Mouse (Mus musculus) heart, adult 18-20 months (tissue): ENCODE data around the gene Bcl11b. TPM values are rescaled to one million over a fixed set of nuclear protein-coding genes. Genes with fewer than 3 reads are reported as not detected.
A peak's percentile ranks its signal among the peaks of the same experiment; 100 is the strongest.

Experiments
- DNase-seq, 2 experiments: peaks; one replicate each; pipeline ENCODE4 v3.0.0; 2021 to 2022; ENCODE audit warnings: mixed read lengths in 1 of 2
- total RNA-seq, 2 experiments: library from RNA; stranded (reverse); gene quantifications; 2 replicates each; pipeline ENCODE4 v1.2.3; 2021

Bcl11b gene
- total RNA-seq, 2 experiments from 2014 or later = 0.69 to 1.1 TPM

DNA sequence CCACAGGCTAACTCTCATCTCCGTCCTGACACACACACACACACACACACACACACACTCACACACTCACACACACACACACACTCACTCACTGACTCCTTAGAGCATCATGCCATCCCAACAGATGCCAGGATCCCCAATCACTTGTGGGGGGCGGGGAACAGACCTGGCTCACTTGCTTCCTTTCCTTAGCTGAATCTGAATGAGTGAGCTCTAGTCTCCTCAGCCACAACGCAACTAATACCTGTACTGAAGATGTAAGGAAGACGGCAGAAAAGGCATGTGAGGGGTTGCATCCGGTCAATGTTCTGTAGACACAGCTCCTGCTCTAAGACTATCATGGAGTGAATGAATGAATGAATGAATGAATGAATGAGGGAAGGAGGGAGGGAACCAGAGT lies 71.9 kb downstream of the Bcl11b start:
- DNase-seq = no peak

- DNase-seq = peak; percentile 82 to 83
These were observed 72.6 kb downstream of the Bcl11b start for GRCm38 (mm10) chr12:107930611-107931350.

DNA sequence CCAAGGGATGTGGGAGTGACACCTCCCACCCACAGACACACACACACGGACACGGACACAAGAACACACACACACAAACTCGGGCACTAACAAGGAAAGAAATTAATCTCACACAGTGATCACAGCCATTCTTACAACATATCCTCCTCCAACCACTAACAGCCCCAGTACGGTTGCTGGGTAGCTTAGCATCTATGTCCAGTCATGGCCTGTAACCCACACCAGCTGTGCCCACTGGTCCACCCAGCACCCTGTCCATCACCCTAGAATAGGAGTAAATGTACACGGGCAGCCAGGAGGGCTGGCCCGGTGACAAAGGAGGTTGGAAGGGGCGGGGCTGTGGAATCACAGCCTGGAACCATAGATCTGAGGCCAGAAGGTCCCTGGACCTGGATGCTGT lies 74.5 kb downstream of the Bcl11b start:
- DNase-seq = no peak

GRCm38 (mm10) chr12:107928464-107928901 lies 74.9 kb downstream of the Bcl11b start:
- DNase-seq = no peak

DNA sequence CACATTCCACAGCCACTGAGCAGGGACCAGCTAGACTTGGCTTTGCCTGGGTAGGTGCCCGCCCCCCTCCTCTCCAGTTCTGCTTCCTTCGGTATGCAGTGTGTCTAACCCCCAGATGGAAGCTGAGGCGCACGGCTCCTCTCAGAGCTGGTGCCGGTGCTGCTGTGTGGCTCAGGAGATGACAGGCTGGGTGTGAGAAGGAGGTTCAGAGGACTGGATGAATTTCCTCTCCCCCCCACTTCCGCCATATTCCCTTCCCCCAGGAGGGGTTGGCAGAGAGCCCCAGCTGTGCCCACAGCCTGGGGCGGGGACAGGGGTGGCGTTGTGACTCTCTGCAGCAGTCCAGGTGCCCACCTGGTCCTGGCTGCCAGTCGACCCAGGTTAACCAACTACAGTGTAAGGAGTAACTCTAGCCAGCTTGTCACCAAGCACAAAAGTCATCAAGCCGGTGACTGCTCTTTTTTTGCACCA lies 75.4 kb downstream of the Bcl11b start:
- DNase-seq = no peak

- DNase-seq = no peak
These were observed 77.1 kb downstream of the Bcl11b start for GRCm38 (mm10) chr12:107926074-107926855.

DNA sequence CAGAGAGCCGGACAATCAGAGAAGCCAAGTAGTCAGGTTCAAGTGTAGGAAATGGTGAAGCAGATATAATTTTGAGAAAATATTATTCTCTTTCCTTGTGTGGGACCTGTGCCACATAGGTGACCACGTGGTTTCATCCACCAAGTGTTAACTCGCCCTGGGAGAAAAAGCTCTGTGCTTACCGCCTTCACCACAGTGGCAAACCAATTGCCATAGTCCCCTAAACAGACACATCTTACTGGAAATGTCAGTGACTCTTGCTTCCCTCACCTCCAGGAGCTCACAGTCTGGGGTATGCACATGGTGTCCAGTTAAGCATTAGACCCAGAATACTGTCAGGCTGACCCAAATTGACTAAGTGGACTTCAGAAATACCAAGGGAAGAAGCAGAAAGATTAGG lies 78.7 kb downstream of the Bcl11b start:
- DNase-seq = no peak

DNA sequence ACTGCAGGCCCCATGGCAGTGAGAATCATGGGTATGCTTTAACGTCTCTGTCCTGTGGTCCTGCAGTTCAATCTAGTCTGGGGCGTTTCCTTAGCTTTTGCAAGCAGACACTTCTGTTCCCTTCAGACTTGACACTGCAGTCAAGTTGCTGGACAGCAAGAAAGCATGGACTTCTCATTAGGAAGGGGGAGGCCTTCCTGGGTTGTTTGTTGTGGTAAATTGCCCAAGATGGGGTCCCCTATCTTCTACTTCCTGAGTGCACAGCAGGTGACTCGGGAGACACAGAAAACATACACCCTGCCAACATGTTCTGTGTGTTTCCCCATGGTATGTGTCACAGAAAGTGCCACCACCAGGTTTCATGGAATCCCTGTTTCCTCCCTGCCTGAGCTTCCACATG lies 79.4 kb downstream of the Bcl11b start:
- DNase-seq = no peak

DNA sequence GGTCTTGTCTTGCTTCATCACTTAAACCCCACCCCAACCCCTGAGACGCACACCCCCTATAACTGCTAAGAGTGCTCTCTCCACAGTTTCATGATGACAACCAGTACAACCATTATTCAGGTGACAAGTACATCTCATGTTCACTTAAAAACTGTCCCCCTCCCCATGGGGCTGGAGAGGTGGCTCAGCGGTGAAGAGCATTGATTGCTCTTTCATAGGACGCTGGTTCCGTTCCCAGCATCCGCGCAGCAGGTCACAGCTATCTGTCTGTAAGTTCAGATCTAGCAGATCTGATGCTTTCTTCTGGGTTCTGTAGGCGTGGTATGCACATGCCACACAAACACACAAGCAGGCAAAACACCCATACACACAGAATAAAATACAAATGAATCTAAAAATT lies 81.2 kb downstream of the Bcl11b start:
- no peak for DNase-seq

- DNase-seq = no peak
These were observed 81.8 kb downstream of the Bcl11b start for GRCm38 (mm10) chr12:107921566-107921965.

- DNase-seq = no peak
These were observed 82.2 kb downstream of the Bcl11b start for GRCm38 (mm10) chr12:107921154-107921553.

DNA sequence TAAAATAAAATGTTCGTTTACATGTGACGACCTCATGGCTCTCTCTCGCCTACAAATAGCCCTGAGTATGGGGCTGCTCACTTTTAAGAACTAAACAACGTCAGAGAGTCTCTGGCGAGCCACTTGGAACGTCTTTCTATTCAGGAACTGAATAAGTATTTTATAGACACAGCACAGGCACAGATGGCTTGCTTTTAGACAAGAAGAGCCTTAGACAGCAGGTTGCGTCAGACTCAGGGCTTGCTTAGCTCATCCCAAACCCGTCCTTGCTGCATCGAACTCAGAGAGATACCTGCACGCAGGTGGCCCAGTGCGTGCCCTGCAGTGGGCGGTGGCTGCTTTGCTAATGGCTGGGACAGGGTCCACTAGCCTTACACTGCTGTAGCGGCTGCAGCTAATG lies 82.7 kb downstream of the Bcl11b start:
- DNase-seq = no peak

DNA sequence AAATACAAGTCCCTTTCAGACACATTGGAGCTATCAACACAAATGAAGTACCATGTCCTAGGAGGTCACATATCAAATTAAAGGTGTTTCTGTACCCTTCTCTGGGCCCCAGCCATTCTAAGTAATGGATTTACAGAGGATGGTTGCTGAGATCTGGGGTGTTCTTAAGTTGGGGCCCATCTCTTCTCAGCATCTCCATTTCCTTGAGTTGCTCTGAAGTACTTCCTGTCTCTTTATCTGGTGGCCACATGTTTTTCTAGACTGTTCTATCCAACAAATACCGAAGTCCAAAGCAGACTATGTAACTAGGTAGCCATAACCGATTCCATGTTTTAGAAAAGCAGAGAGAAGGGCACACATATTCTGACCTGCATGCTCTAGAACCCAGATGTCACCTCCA lies 83.3 kb downstream of the Bcl11b start:
- no peak for DNase-seq

GRCm38 (mm10) chr12:107918779-107919178 lies 84.6 kb downstream of the Bcl11b start:
- no peak for DNase-seq

- DNase-seq = no peak
These were observed 87.4 kb downstream of the Bcl11b start for GRCm38 (mm10) chr12:107916008-107916407.

- DNase-seq = no peak
These were observed 88.0 kb downstream of the Bcl11b start for GRCm38 (mm10) chr12:107915396-107915795.

GRCm38 (mm10) chr12:107908826-107909225 lies 94.6 kb downstream of the Bcl11b start:
- no peak for DNase-seq

DNA sequence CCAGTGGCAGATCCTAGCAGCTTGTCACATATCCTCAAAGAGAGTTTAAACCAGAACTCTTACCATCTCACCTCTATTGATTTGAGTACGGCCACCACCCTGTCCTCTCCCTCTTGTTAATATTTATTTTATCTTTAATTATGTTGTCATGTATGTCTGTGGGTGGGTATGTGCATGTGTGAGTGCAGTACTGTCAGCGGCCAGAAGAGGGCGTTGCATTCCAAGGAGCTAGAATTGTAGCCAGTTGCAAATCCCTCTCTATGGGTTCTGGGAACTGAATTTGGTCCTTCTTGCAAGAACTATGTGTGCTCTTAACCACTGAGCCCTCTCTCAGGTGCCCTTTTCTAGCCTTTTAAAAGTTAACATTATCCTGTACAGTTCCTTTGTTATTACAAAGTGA lies 98.1 kb downstream of the Bcl11b start:
- DNase-seq = no peak

- no peak for DNase-seq
These were observed 98.9 kb downstream of the Bcl11b start for GRCm38 (mm10) chr12:107904457-107904856.

- DNase-seq = no peak
These were observed 99.5 kb downstream of the Bcl11b start for GRCm38 (mm10) chr12:107903949-107904348.

- DNase-seq = no peak
These were observed 112.0 kb downstream of the Bcl11b start for GRCm38 (mm10) chr12:107891449-107891848.

DNA sequence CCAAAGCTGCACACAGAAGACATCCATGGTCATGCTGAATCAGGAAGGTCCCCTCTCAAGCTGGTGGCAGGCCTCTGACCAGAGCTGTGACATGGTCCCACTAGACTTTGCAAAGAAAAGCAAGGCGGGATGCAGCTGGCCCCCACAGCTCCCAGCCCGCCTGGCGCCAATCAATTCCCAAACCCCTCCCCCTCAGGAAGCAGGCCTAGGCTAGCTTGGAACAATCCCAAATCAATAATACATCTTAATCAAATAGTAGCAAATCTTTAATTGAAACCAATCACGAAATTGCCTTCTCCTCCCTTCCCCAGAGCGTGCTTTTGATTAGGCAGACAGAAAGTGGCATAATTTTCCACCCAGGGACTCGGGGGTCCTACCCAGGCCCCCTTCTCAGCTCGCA lies 113.1 kb downstream of the Bcl11b start:
- DNase-seq = no peak

GRCm38 (mm10) chr12:107889841-107890240 lies 113.6 kb downstream of the Bcl11b start:
- DNase-seq = no peak

DNA sequence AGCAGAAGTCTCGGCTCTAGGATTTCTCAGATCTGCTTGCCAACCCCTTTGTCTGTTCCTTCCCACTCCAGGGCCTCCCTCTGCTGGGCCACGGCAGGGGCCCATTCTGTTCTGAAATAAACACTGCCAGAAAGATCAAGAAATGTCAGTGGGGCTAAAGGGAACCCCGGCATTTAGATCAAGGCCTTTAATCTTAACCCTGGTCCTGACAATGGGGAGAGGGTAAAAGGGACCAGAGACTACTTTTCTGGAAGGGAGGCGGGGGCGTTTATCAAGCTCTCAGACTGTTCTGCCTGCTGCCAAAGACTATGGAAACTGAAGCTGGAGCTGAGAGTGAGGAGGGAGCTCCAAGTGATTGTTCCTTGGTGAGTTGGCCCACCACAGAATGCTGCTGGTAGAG lies 114.8 kb downstream of the Bcl11b start:
- DNase-seq = no peak
